Mouse (Mus musculus) hindbrain, embryonic 13.5 days (tissue): ENCODE measurements around the gene Gsap. TPM values are rescaled to one million over a fixed set of nuclear protein-coding genes. Genes with fewer than 3 reads are reported as not detected.

Experiments
- ATAC-seq: fragments of 200-750 bp; cut with Nextera tagmentation; 2 replicates; pipeline ENCODE4 v1.8.0; 2017; ENCODE audit warnings: moderate TSS enrichment; ENCODE audit not compliant: low FRiP score
- H3K27ac ChIP-seq: fragments of 300-500 bp; sonication (generic); 2 replicates; pipeline ENCODE4 v1.5.1; 2015; ENCODE audit warnings: inconsistent platforms, mild to moderate bottlenecking, moderate library complexity
- H3K27me3 ChIP-seq: fragments of 300-500 bp; sonication (generic); 2 replicates; pipeline ENCODE4 v1.6.1; 2015; ENCODE audit warnings: mild to moderate bottlenecking, inconsistent platforms
- H3K36me3 ChIP-seq: fragments of 300-500 bp; sonication (generic); 2 replicates; pipeline ENCODE4 v1.6.1; 2015; ENCODE audit warnings: mild to moderate bottlenecking, inconsistent platforms
- H3K4me1 ChIP-seq: fragments of 300-500 bp; sonication (generic); replicated peaks from 2 replicates; pipeline ENCODE4 v1.6.1; 2015; ENCODE audit warnings: inconsistent platforms
- H3K4me2 ChIP-seq: fragments of 300-500 bp; sonication (generic); 2 replicates; pipeline ENCODE4 v1.6.1; 2015; ENCODE audit warnings: inconsistent platforms, mild to moderate bottlenecking, moderate library complexity
- H3K4me3 ChIP-seq: fragments of 300-500 bp; sonication (generic); 2 replicates; pipeline ENCODE4 v1.5.1; 2015; ENCODE audit warnings: mild to moderate bottlenecking, inconsistent platforms
- H3K9ac ChIP-seq: fragments of 300-500 bp; sonication (generic); 2 replicates; pipeline ENCODE4 v1.6.1; 2015; ENCODE audit warnings: mild to moderate bottlenecking, inconsistent platforms
- H3K9me3 ChIP-seq: fragments of 300-500 bp; sonication (generic); 2 replicates; pipeline ENCODE4 v1.6.1; 2016; ENCODE audit warnings: inconsistent platforms
- WGBS: fragments of 180-500 bp; shearing (Covaris S2); methylation state at CpG from one replicate; pipeline ENCODE4 v1.1.7; 2015; 5-methylcytosine and 5-hydroxymethylcytosine counted together
- polyA plus RNA-seq: library from polyadenylated mRNA; unstranded; fragments of >200 nt; fragmentation: Nextera tagmentation; extraction: Ambion mirVana; gene quantifications from 2 replicates; pipeline ENCODE4 v1.2.1, GENCODE M21; 2015

Gene Gsap
- polyA plus RNA-seq, 1 experiment from 2014 or later = 9.9 TPM

GRCm38 (mm10) chr5:21188435-21188834, 2.4 kb downstream of the Gsap start:
- Histone ChIP-seq H3K27ac (no peak overlapping the region), H3K9me3 (peaks cover 10% of the 10 kb centered on the region), H3K9ac (no peak overlapping the region), H3K36me3 (peaks cover 6% of the 10 kb centered on the region; the same call in 1 of the 2 replicates), H3K4me1 (peaks cover 21% of the 10 kb centered on the region), H3K27me3 (no peaks in the 10 kb centered on the region), H3K4me3 (no peak overlapping the region), H3K4me2 (no peak overlapping the region)
- ATAC-seq = no peak
- WGBS = 47% methylated on average over 3 of the region's 3 CpGs

GRCm38 (mm10) chr5:21189036-21189435, 3.0 kb downstream of the Gsap start:
- H3K9me3 ChIP-seq = peaks cover 10% of the 10 kb centered on the region
- ATAC-seq = no peak
- WGBS = 84% methylated on average over 1 of the region's 1 CpGs
- H3K4me1 ChIP-seq = peaks cover 21% of the 10 kb centered on the region
- no peak overlapping the region for H3K9ac ChIP-seq
- no peak overlapping the region for H3K27ac ChIP-seq
- H3K4me2 ChIP-seq = no peak overlapping the region
- H3K36me3 ChIP-seq = peaks cover 8% of the 10 kb centered on the region; the same call in 1 of the 2 replicates
- no peaks in the 10 kb centered on the region for H3K27me3 ChIP-seq
- H3K4me3 ChIP-seq = no peak overlapping the region

- H3K27ac ChIP-seq = no peak overlapping the region
- H3K9ac ChIP-seq = no peak overlapping the region
- WGBS = 92% methylated on average over 3 of the region's 3 CpGs
- no peak overlapping the region for H3K4me3 ChIP-seq
- H3K4me2 ChIP-seq = no peak overlapping the region
- no peak for ATAC-seq
- no peaks in the 10 kb centered on the region for H3K27me3 ChIP-seq
- peaks cover 8% of the 10 kb centered on the region; the same call in 1 of the 2 replicates for H3K36me3 ChIP-seq
- H3K4me1 ChIP-seq = peaks cover 21% of the 10 kb centered on the region
- peaks cover 10% of the 10 kb centered on the region for H3K9me3 ChIP-seq
Observed at GRCm38 (mm10) chr5:21189460-21189859, 3.4 kb downstream of the Gsap start.

GRCm38 (mm10) chr5:21203504-21203903, 17.4 kb downstream of the Gsap start:
- Histone ChIP-seq H3K9ac (no peak overlapping the region), H3K27ac (no peak overlapping the region), H3K4me3 (no peak overlapping the region), H3K9me3 (no peaks in the 10 kb centered on the region), H3K4me2 (no peak overlapping the region), H3K36me3 (no peaks in the 10 kb centered on the region), H3K4me1 (no peaks in the 10 kb centered on the region), H3K27me3 (no peaks in the 10 kb centered on the region)
- no peak for ATAC-seq
- 90% methylated on average over 1 of the region's 1 CpGs for WGBS

- no peaks in the 10 kb centered on the region for H3K36me3 ChIP-seq
- H3K27ac ChIP-seq = no peak overlapping the region
- no peak for ATAC-seq
- no peak overlapping the region for H3K4me3 ChIP-seq
- H3K9ac ChIP-seq = no peak overlapping the region
- H3K27me3 ChIP-seq = no peaks in the 10 kb centered on the region
- H3K4me1 ChIP-seq = no peaks in the 10 kb centered on the region
- H3K4me2 ChIP-seq = no peak overlapping the region
- H3K9me3 ChIP-seq = no peaks in the 10 kb centered on the region
- WGBS = 91% methylated on average over 3 of the region's 3 CpGs
Observed at GRCm38 (mm10) chr5:21204157-21204556, 18.1 kb downstream of the Gsap start.

GRCm38 (mm10) chr5:21206014-21206413, 20.0 kb downstream of the Gsap start:
- H3K9ac ChIP-seq = no peak overlapping the region
- ATAC-seq = no peak
- H3K4me3 ChIP-seq = no peak overlapping the region
- H3K27ac ChIP-seq = no peak overlapping the region
- H3K4me1 ChIP-seq = no peaks in the 10 kb centered on the region
- H3K36me3 ChIP-seq = no peaks in the 10 kb centered on the region
- H3K4me2 ChIP-seq = no peak overlapping the region
- H3K27me3 ChIP-seq = no peaks in the 10 kb centered on the region
- no peaks in the 10 kb centered on the region for H3K9me3 ChIP-seq
- WGBS = 93% methylated on average over 4 of the region's 4 CpGs

- ATAC-seq = no peak
- 90% methylated on average over 1 of the region's 1 CpGs for WGBS
- H3K9ac ChIP-seq = no peak overlapping the region
- H3K27ac ChIP-seq = no peak overlapping the region
- H3K4me1 ChIP-seq = no peaks in the 10 kb centered on the region
- no peaks in the 10 kb centered on the region for H3K27me3 ChIP-seq
- no peaks in the 10 kb centered on the region for H3K36me3 ChIP-seq
- no peaks in the 10 kb centered on the region for H3K9me3 ChIP-seq
- no peak overlapping the region for H3K4me3 ChIP-seq
- H3K4me2 ChIP-seq = no peak overlapping the region
Observed at GRCm38 (mm10) chr5:21211406-21211805, 25.4 kb downstream of the Gsap start.

GRCm38 (mm10) chr5:21212933-21213332, 26.9 kb downstream of the Gsap start:
- Histone ChIP-seq H3K27me3 (no peaks in the 10 kb centered on the region), H3K9me3 (no peaks in the 10 kb centered on the region), H3K4me3 (no peak overlapping the region), H3K9ac (no peak overlapping the region), H3K36me3 (no peaks in the 10 kb centered on the region), H3K27ac (no peak overlapping the region), H3K4me2 (no peak overlapping the region), H3K4me1 (no peaks in the 10 kb centered on the region)
- 84% methylated on average over 3 of the region's 3 CpGs for WGBS
- no peak for ATAC-seq

GRCm38 (mm10) chr5:21213801-21214200, 27.7 kb downstream of the Gsap start:
- 87% methylated on average over 5 of the region's 5 CpGs for WGBS
- no peak overlapping the region for H3K9ac ChIP-seq
- H3K9me3 ChIP-seq = no peaks in the 10 kb centered on the region

GRCm38 (mm10) chr5:21217453-21218294, 31.6 kb downstream of the Gsap start:
- 86% methylated on average over 14 of the region's 14 CpGs for WGBS

More at GRCm38 (mm10) chr5:21213801-21214200, 27.7 kb downstream of the Gsap start:
- no peaks in the 10 kb centered on the region for H3K4me1 ChIP-seq
- H3K4me3 ChIP-seq = no peak overlapping the region
- H3K27me3 ChIP-seq = no peaks in the 10 kb centered on the region
- no peak overlapping the region for H3K27ac ChIP-seq
- ATAC-seq = no peak
- H3K4me2 ChIP-seq = no peak overlapping the region
- H3K36me3 ChIP-seq = no peaks in the 10 kb centered on the region

GRCm38 (mm10) chr5:21232876-21233275, 46.8 kb downstream of the Gsap start:
- Histone ChIP-seq H3K27ac (no peak overlapping the region), H3K9ac (no peak overlapping the region), H3K27me3 (no peaks in the 10 kb centered on the region), H3K4me2 (no peak overlapping the region), H3K9me3 (peaks cover 3% of the 10 kb centered on the region; the same call in 1 of the 2 replicates), H3K4me1 (no peaks in the 10 kb centered on the region), H3K36me3 (peaks cover 3% of the 10 kb centered on the region; the same call in 1 of the 2 replicates), H3K4me3 (no peak overlapping the region)
- WGBS = 96% methylated on average over 6 of the region's 6 CpGs
- ATAC-seq = no peak

More at GRCm38 (mm10) chr5:21217453-21218294, 31.6 kb downstream of the Gsap start:
- H3K4me2 ChIP-seq = no peak overlapping the region
- no peak overlapping the region for H3K4me3 ChIP-seq
- H3K27ac ChIP-seq = no peak overlapping the region
- H3K9me3 ChIP-seq = no peaks in the 10 kb centered on the region
- no peaks in the 10 kb centered on the region for H3K36me3 ChIP-seq
- ATAC-seq = no peak
- H3K9ac ChIP-seq = no peak overlapping the region
- no peaks in the 10 kb centered on the region for H3K27me3 ChIP-seq
- H3K4me1 ChIP-seq = no peaks in the 10 kb centered on the region

- 91% methylated on average over 1 of the region's 1 CpGs for WGBS
- no peak for ATAC-seq
Observed at GRCm38 (mm10) chr5:21244575-21244974, 58.5 kb downstream of the Gsap start.

GRCm38 (mm10) chr5:21245241-21245640, 59.2 kb downstream of the Gsap start:
- H3K4me2 ChIP-seq = no peak overlapping the region
- no peak overlapping the region for H3K9ac ChIP-seq
- no peak overlapping the region for H3K27ac ChIP-seq
- ATAC-seq = no peak
- no peak overlapping the region for H3K4me3 ChIP-seq
- H3K36me3 ChIP-seq = no peaks in the 10 kb centered on the region
- WGBS = 77% methylated on average over 1 of the region's 1 CpGs
- H3K4me1 ChIP-seq = no peaks in the 10 kb centered on the region
- H3K27me3 ChIP-seq = no peaks in the 10 kb centered on the region
- no peaks in the 10 kb centered on the region for H3K9me3 ChIP-seq

More at GRCm38 (mm10) chr5:21244575-21244974, 58.5 kb downstream of the Gsap start:
- H3K36me3 ChIP-seq = no peaks in the 10 kb centered on the region
- H3K4me3 ChIP-seq = no peak overlapping the region
- H3K4me1 ChIP-seq = no peaks in the 10 kb centered on the region
- H3K27me3 ChIP-seq = no peaks in the 10 kb centered on the region
- no peak overlapping the region for H3K27ac ChIP-seq
- H3K9me3 ChIP-seq = no peaks in the 10 kb centered on the region
- H3K4me2 ChIP-seq = no peak overlapping the region
- no peak overlapping the region for H3K9ac ChIP-seq
